Mouse (Mus musculus): ENCODE results near the gene Itga9.
A peak's percentile ranks its signal among the peaks of the same experiment; 100 is the strongest.

The Itga9 gene

DNA sequence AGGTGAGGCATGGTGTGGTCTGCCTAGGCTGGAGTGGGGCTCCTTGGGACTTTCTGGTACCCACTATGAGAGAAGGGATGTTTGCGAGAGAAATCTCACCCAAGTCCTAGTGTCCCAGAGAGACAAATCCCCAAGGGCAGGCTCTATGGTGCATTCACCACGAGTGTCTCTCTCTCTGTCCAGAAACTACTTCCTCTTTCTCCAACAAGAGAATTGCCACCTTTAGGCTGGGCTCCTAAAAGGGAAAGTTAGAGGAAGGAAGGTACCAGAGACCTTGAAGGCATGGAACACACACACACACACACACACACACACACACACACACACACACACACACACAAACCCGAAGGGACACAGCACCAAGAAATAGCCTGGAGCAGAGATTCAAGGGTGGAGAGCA, 315.4 kb downstream of the Itga9 start:
- no peak for DNase-seq (ENCODE audit: low read depth)

DNA sequence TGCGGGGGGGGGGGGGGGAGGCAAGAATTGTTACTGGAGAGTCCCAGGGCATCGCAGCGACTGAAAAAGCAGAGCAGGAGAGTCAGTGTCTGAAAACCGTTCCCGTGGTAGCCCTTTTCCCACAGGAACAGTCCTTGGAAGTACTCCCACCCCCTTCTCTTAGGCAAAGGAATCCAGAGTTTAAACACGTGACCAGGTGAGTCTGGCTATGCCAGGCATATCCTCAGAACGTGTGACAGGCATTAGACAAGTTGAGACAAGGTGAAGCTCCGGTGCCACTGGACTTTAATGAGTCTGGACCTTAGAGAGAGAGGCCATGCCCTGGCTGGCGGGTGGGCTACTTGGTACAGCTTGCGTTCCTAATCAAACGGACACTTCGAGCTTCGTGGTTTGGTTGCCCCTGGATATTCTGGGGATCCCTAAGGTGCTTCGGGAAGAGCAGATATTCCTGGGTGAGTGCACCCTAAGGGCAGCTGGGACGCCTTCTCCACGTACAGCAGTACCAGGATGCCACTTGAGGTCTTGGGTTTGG, 318.1 kb downstream of the Itga9 start:
- no peak for DNase-seq (ENCODE audit: low read depth)

DNA sequence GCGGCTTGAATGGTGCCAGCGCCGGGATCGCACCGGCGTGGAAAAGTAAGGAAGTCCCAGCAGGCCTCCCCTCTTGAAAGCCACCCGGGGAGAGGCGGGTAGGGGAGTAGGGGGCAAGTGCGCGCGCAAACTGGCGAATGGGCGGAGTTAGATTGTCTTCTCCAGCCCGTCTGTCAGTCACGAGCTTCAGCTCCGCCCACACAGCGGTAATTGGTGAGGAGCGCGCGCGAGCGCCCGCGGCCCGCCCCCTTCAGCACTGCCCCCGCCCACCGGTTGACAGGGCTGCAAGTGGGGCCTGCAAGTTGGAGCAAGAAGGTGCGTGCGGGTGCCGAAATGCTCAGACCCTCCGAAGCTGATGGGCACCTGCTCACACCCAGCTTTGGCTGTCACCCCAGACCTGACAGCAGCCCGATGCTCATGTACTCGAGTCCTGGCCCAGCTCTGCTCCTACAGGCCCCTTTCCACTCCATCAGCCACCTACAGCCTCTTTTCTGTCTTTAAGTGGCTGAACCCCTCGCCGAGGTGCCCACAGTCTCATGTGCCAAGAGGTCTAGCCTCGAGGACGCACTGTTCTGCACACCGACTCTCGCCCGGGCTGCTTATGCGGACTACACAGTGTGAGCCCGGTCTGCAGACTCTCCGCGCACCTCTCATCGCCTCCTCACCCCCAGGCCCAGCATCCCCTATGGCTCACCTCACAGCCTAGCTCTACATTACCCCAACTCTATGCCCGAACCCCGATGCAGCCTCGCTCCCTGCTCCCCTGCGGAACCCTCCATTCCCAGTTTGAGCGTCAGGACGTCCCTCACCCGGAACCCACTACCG, 319.0 kb downstream of the Itga9 start:
- DNase-seq (ENCODE audit: low read depth) = peak; percentile 94

DNA sequence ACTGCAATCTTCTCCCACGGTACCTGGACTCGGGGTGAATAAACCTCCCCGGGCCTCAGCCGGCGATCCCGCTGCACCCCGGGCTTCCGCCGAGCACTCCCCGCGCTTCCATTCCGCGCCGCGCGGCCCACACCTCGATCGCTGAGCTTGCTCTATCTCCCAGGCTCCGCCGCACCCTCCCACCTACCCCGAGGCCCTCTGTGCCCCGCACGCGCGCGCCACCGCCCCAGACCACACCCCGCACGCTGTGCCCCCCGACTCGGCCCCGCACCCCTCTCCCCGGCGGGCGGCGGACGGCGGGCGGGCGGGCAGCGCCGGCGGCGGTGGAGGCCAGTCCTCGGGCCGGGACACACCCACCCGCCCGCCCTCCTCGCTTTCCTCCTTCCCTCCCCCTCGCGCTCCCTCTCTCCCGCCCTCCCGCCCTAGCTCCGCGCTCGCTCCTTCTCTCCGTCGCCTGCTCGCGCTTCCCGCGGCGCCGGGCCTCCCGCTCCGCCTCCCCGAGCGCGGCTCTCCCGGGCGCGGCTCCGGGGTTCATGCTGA, 319.7 kb downstream of the Itga9 start, which contains the start of gene Ctdspl:
Ctdspl (plus strand) TSS at position 343 of the 540 bp plus-strand sequence.
- no peak for DNase-seq (ENCODE audit: low read depth)

DNA sequence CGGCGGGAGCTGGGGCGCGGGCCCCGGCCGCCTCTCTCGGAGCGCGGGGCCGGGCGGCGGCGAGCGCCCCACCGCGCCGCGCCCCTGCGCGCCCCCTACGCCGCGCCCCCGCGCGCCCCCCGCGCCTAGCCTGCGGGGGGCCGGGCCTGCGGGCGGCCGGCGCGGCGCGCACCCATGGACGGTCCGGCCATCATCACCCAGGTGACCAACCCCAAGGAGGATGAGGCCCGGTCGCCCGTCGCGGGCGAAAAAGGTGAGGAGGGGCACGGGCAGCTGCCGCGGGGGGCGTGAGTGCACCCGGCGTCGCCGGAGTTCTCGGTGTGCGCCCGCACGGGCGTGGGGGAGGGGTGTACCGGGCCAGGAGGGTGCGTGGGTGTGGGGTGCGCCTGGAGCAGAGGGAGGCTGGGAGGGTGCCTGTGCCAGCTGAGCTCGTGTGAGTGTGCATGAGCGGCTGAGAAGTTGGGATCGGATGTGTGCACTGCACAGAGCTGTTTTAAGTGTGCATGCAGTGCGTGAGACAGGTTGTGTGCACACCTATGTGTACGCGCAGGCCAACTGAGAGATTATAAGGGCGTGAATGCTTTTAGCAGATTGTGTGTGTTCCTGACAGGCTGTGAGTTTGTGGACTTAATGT, 320.3 kb downstream of the Itga9 start:
- DNase-seq (ENCODE audit: low read depth) = no peak

DNA sequence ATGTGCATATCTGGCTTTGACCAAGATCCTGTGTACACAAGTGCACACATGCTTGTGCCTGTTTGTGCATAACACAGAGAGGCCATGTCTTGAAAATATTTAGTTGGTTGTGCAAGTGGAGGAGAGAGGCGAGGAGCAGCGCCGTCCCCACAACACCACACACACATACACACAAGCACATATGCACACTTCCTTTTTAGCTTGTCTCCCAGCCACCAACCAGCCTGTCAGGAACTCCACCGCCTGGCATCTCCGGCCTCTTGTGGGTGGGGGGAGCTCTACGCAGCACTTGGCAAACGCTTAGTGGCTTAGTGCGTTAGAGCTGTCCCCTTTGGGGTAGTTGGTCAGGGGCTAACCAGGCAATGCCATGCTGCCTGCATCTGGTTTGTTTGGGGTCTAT, 321.0 kb downstream of the Itga9 start:
- no peak for DNase-seq (ENCODE audit: low read depth)

DNA sequence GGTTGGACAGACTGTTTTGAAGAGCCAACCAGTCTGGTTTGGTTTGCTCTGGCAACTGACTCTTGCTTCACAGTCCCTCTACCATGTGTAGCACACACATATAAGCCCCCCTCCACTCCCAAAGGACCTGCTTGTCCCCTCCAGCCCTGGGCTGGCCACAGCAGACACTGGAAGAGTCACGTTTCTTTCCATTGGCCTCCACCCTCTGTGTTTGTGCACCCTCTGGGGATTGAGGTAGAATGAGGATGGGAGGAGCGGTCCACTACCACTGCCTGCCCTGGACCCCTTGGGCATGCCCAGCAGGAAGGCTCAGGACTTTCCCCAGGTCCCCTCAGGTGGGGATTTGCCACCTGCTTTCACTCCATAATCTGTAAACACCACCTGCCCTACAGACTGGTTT, 321.5 kb downstream of the Itga9 start:
- DNase-seq (ENCODE audit: low read depth) = no peak

DNA sequence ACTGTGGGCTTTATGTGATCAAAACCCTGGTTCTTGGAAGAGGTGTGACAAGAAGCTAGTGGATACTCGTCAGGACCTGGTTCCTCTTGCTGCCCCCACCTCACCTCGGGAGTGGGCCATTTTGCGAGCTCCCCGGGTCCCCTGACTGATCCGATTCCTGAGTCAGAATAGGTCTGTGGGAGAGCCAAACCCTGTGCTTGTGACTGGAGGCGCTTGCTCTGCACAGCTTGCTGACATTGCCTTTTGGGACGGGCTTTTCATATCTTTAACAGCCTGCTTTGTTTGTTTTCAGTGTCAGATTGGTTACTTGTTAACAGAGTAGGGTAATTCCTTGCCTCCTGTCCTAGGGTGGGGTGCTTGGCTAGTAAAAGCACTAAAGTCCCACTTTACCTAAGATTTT, 322.2 kb downstream of the Itga9 start:
- no peak for DNase-seq (ENCODE audit: low read depth)

DNA sequence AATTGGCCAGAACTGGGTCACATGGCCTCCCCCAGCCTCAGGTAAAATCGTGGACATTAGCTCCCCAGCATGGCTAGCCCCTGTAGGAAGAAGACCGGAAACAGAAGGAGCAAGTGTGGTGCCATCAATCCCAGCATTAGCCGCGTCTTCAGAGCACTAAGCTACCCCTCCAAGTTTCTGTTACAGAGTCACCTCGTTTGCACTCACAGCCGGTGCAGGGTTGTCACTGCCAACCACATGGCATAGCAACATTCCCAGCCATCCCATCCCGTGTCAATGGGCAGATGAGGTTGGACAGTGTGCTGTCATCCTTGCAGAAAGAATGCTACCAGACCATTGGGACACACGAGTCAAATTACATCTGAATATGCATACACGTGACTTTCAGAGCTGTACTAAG, 324.1 kb downstream of the Itga9 start:
- no peak for DNase-seq (ENCODE audit: low read depth)

DNA sequence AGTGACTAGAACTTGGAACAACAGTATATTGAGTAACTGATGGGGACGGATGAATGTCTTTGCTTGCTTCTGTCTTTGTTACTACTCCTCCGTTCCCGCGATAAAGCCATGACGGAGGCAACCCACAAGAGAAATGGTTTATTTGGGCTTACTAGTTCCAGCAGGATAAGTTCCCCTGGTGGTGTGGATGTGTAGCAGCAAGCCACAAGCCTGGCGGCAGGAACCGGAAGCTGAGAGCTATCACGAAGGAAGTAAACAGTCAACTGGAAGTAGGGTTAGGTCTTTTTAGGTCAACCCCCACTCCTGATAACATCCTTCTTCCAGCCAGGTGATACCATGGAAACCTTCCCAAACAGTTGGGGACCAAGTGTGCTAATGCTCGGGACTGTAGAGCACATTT, 327.3 kb downstream of the Itga9 start:
- DNase-seq (ENCODE audit: low read depth) = no peak

DNA sequence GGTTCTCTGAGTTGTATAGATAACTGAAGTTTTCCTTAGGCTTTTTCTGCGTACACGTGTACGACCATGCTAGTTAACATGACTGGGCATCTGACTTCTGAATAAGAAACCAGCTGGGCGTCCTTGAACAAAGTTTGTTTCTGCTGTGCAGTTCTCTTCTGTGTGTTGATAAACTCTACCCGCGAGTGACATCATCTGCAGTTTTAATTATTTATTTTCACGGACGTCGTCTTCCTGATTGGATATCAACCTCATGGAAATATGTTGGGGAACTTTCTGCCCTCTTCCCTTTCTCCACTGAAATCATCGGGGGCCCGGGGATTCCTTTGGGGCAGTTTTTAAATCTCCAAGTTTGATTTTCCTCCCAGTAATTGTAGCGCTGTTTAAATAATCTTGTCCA, 327.8 kb downstream of the Itga9 start:
- no peak for DNase-seq (ENCODE audit: low read depth)

DNA sequence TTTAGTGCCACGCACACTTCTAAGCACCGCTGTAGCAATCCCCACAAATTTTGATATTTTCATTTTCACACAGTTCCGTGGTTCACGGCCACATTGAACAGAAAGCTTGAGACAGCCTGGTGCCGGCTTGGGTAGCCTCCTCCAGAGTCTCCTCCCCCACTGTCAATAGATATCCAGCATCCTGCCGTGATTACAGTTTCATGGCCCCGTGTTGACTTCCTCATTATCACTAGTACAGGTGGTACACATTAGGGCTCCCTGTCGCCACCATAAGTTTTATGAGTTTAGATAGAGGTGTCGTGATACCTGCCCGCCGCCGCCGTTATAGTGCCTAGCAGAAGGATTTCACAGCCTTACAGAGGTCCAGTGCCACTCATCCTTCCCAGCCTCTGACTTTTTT, 328.6 kb downstream of the Itga9 start:
- DNase-seq (ENCODE audit: low read depth) = no peak

DNA sequence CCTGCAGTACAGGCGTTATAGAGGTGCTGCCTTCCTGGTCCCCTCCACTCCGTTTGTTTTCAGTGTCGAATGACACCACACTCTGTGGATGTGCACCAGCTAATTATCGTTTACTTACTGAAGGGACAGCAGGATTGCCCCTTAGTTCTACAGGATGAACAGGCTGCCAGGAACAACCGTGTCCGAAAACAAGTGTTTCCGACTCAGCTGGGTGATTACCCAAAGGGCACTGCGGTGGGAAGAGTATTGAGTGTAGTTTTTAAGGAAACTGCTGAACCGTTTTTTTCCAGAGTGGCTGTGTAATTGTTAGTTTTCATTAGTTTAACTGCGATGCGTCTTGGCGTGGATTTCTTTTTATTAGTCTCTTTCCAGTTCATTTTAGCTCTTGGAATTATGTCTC, 329.6 kb downstream of the Itga9 start:
- DNase-seq (ENCODE audit: low read depth) = no peak

DNA sequence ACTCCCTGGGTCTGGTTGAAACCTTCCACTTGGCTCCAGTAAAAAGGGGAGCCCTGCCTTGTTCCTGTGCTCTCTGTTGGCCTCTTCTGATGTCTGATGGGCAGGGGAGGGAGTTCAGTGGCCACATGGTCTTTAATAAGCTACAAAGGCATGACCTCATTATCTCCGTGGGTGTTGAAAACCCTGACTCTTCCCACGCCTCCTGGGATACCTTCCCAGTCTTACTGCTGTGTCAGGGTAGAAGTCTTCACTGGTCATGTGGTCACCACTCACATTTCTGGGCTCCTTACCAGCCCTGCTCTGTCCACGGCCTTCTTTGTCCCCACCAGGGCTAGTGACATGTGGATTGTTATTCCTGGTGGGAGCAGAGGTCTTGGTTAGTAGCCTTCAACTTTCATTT, 331.0 kb downstream of the Itga9 start:
- no peak for DNase-seq (ENCODE audit: low read depth)

DNA sequence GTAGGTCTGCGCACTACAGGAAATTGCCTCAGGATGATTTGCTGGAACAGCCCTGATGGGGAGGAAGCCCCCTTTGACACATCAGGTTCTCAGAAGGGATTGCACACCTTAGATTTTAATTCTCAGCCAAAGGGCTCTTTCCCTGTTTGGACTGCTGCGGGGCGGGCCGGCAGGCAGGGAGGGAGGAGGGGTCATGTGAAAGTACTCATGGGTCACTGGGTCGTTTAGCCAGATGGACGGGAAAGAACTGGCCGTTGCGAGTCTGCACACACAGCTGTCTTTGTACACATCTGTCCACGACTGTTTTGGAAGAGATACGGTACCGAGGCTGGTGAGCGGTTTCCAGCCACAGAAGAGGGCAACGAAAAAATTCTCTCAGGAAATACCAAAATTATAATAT, 332.9 kb downstream of the Itga9 start:
- no peak for DNase-seq (ENCODE audit: low read depth)

DNA sequence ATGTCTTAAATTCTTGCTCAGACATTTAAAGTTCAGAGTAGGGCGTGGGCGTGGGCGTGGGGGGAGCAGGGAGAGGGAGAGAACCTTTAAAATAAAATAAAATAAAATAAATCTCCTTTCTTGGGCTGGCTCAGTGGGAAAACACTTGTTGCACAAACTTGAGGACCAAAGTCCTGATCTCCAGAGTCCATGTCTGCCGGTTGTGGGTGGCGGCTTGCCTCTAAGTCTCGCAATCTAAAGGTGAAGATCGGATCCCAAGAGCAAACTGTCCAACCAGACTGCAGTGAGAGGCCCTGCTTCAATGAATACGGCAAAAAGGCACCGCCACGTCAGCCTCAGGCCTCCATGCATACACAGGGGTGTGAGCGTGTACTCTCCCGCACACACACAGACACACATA, 333.3 kb downstream of the Itga9 start:
- no peak for DNase-seq (ENCODE audit: low read depth)

DNA sequence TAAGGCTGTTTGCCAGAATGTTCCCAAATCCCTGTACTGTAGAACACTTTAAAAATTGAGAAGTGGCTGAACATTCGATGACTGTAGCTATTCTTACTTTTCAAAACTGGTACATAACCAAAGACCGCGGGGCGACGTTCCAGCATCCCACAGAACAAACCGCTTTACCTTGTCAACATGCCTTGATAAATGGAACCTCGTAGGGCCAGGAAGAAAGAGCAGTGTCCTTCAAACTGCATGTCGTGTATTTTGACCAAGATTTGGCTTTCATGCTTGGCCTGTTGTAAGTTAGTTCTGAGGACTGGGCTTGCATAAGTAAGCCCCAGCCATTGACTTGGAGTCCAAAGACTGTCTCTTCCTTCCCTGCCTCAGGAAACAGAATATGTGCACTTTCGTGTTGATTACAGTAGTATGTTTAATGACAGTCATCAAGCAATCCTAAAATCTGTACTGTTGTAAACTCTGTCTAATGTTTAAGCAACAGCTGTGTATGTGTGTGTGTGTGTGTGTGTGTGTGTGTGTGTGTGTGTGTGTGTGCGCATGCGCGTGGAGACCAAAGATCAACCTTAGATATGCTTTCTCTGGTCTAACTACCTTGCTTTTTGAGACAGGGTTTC, 334.2 kb downstream of the Itga9 start:
- DNase-seq (ENCODE audit: low read depth) = no peak

DNA sequence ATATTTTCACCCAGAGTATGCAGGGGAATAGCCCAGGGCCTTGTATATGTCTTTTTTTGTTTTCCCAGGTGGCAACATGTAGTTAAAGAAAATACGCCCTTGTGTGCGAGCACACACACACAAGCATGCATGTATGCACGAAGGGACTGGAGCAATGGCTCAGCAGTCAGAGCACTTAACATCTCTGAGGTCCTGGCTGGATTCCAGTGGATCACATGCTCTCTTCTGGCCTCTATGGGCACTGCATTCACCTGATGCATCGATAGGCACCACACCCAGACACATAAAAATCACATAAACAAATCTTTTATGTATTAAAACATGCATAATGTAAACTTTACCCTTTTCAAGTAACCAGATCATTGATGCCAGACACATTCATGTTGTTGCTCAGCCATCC, 335.5 kb downstream of the Itga9 start:
- no peak for DNase-seq (ENCODE audit: low read depth)

DNA sequence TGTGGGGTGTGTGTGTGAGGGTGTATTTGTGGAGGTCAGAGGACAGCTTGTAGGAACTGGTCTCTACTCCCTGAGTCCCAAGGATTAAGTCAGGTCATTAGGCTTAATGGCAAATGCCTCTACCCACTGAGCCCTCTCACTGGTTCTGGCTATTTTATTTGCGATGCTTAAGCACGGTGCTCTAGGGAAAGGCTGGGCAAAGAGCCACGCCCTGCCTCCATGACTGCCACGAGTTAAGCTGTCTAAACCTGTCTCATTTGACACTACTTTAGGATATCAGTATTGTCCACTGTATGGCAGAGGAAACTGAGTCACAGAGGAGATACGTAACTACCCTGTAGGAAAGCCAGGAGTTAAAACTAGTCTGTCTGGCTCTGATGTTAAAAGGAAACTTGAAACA, 337.5 kb downstream of the Itga9 start:
- no peak for DNase-seq (ENCODE audit: low read depth)

DNA sequence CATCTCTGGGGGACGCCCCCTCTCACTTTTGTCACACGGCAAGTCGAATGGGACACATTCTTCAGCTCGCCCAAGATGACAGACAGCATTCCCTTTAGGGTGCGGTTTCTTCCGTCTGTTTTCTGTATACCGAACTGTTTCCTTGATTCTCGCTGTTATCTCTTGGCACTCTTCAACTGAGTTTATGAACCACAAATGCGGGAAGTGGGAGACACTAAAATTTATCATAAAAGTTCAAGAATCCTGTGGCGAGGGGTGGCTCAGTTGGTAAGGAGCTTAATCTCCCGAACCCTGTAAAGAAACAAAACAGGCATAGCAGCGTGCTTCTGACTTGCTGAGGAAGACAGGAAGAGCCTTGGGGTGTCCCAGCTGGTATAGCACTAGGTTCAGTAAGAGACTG, 337.9 kb downstream of the Itga9 start:
- no peak for DNase-seq (ENCODE audit: low read depth)

DNA sequence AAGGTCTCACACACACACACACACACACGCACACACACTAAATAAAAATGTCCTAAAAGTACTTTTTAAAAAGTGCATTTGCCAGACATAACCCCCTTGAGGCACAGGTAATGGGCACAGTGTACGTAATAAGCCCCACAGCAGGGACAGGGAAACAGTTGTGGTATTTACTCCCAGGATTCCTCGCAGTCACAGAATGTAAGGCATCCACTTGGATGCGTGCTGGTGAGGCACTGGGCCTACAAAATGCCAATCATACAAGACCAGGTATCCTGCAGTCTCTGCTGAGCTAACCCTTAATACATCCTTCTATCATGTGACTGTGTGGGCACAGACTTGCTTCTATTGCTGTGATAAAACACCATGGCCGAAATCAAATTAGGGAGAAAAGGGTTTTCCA, 342.0 kb downstream of the Itga9 start:
- no peak for DNase-seq (ENCODE audit: low read depth)

DNA sequence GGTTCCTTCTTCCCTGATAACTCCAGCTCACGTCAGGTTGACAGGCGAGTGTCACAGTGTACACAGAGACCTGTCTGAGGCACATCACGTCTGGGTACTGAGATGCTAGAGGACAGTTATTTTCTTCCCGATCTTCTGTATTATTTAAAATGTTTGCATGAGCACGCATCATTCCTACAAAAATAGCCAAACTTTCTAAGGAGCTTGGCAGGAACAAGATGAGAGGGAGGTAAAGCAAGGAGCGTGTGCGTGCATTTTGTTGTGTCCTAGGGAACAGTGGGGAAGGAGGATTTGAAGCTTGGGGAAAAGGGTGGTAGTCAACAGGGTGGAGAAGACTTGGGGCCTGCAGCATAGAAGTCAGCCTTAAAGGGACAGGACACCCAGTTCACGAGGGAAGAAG, 342.6 kb downstream of the Itga9 start:
- DNase-seq (ENCODE audit: low read depth) = no peak

DNA sequence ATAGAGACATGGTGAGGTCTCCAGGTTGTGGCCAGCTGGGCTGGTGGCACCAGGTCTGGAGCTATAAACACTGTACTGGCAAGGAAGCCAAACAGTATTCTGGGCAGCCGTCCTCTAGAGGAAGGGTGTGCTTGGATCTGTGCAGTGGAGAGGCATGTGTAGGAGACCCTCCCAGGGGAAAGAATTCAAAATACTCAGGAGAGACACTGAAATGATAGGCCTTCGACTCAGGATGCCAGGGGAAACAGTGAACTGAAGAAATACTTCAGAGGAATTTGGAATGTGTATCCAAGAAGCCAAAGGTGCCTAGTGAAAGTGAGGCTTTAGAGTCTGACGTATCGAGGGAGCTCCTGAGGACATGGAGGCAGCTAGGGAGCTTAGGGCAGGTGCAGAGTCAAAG, 343.2 kb downstream of the Itga9 start:
- DNase-seq (ENCODE audit: low read depth) = no peak
